Mouse (Mus musculus): Measurements from ENCODE around the gene Stk4. TPM values are rescaled to one million over a fixed set of nuclear protein-coding genes. Genes with fewer than 3 reads are reported as not detected.

Gene Stk4
- polyA plus RNA-seq, 1 experiment from 2014 or later = 25.4 TPM

DNA sequence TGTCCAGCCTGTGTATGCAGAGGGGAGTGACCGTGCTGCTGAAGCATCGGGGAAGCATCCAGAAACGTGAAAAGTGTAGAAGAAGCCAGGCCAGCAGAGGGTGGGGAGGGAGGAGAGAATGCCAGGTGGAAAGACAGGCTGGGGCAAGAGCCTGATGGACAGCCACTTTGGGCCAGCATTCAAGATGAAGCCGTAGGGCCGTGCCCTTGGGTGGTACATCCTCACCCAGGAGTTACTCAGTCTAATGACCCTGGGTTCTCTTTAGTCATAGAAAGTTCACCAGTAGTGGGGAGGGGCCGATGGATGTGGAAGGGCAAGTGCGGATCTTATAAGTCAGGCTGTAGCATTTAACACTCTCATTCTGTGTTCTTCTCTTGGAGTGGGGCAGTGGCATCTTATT is 86.0 kb downstream of the Stk4 start:
- Histone ChIP-seq H3K27ac (no peak overlapping the region), H3K4me3 (no peak overlapping the region), H3K9ac (no peak overlapping the region), H3K27me3 (no peaks in the 10 kb centered on the region), H3K9me3 (no peaks in the 10 kb centered on the region), H3K36me3 (peaks cover 17% of the 10 kb centered on the region), H3K4me1 (no peaks in the 10 kb centered on the region), H3K4me2 (replicated peaks) (no peak overlapping the region)
- no peak for ATAC-seq (ENCODE audit: insufficient number of reproducible peaks, insufficient read depth, low FRiP score, low TSS enrichment)
- 89% methylated on average over 7 of the region's 7 CpGs for WGBS

DNA sequence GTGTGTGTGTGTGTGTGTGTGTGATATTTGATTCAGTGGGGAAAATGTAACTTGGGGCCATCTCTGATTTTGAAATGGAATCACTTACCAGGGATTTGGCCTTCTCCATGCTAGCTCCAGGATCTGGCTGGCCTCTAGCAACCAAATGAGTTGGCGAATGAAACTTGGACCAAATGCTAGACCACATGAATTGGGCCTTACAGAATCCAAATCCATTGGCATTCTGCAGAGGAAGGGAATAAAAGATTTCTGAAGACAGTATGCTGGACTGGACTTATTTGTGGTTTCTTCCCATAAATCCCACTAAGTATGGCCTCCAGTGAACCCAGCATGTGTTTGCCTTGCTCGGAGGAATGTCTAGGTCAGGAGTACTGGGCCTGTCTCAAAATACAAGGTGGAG is 88.7 kb downstream of the Stk4 start:
- Histone ChIP-seq H3K27ac (no peak overlapping the region), H3K4me2 (replicated peaks) (no peak overlapping the region), H3K9me3 (no peaks in the 10 kb centered on the region), H3K9ac (no peak overlapping the region), H3K4me1 (no peaks in the 10 kb centered on the region), H3K27me3 (no peaks in the 10 kb centered on the region), H3K4me3 (no peak overlapping the region), H3K36me3 (peaks cover 7% of the 10 kb centered on the region; the same call in 1 of the 2 replicates)
- WGBS = 79% methylated on average over 2 of the region's 2 CpGs
- ATAC-seq (ENCODE audit: insufficient number of reproducible peaks, insufficient read depth, low FRiP score, low TSS enrichment) = no peak

DNA sequence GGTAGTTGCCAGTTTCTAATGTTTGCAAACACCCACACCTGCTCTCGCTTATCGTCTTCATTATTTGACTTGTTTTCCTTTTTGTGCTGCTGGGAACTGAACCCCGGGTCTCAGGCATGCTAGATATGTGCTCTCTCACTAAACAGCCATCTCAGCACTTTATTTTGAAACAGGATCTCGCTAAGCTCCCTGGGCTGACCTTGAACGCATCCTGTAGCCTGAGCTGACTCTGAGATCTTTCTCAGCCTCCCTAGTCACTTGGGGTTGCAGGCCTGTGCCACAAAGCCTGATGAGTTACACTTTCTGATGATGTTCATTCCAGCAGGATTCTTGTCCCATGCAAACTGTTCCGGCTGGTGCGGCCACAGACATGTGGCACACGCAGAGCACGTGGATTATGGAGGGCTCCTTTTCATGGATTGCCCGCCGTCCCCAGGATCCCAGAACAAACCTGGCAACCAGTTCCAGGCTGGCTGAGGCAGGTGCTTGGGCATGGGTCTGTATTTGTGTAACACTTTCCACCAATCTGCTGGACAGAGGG is 91.5 kb downstream of the Stk4 start:
- H3K9me3 ChIP-seq = no peaks in the 10 kb centered on the region
- peaks cover 14% of the 10 kb centered on the region for H3K27me3 ChIP-seq
- H3K4me3 ChIP-seq = no peak overlapping the region
- H3K4me1 ChIP-seq = no peaks in the 10 kb centered on the region
- H3K9ac ChIP-seq = no peak overlapping the region
- WGBS = 74% methylated on average over 11 of the region's 11 CpGs
- no peak overlapping the region for H3K4me2 ChIP-seq (replicated peaks)
- H3K36me3 ChIP-seq = no peaks in the 10 kb centered on the region
- H3K27ac ChIP-seq = no peak overlapping the region
- no peak for ATAC-seq (ENCODE audit: insufficient number of reproducible peaks, insufficient read depth, low FRiP score, low TSS enrichment)

DNA sequence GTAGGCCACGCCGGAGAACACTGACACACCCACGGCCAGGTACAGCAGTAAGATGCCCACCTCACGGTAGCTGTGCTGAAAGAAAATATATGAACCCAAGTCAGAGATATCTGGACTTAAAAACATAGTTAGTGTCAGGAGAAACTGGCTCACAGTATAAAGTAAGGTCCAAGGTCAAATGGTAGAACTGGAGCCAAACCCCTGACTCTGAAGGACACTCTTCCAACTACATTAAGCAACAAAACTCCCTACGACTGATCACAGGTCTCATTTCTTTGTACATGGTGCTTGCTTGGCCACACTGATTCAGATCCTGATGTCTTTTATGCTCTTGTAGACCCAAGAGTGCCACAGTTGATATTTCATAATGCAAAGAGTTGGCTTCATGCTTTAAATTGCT is 94.8 kb downstream of the Stk4 start:
- Histone ChIP-seq H3K36me3 (no peaks in the 10 kb centered on the region), H3K27me3 (peaks cover 47% of the 10 kb centered on the region), H3K9ac (no peak overlapping the region), H3K27ac (no peak overlapping the region), H3K4me1 (peaks cover 7% of the 10 kb centered on the region), H3K9me3 (no peaks in the 10 kb centered on the region), H3K4me2 (replicated peaks) (no peak overlapping the region), H3K4me3 (no peak overlapping the region)
- WGBS = 96% methylated on average over 5 of the region's 5 CpGs
- ATAC-seq (ENCODE audit: insufficient number of reproducible peaks, insufficient read depth, low FRiP score, low TSS enrichment) = no peak

DNA sequence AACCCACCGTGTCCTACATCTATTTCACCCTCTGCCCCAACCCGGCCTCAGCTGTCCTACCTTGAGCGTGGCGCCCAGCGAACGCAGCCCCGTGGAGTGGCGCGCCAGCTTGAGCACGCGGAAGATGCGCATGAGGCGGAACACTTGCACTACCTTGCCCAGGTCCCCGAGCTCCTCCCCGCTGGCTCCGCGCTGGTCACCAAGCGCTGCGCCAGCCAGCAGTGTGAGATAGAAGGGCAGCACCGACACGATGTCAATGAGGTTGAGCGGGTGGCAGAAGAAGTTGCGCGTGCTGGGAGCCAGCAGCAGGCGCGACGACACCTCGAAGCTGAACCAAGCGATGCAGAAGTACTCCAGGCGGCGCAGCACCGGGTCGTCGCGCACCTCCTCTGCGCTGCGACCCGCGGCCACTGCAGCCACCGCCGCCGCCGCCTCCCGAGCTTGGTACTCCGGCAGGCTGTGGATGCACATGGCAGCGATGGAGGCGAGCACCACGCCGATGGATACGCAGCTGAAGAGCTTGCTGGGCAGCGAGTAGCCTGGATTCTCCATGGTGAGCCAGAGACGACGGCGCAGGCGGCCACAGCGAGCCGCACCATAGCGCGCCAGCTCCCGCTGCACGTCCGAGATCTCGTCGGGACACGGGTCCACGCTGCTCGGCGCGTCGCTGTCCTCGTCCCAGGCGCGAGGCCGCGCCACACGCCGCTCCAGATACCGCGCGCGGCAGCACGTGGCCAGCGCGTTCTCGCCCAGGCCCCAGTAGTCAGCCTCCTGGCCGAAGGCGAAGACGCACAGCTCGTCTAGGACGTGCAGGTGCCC is 97.8 kb downstream of the Stk4 start:
- Histone ChIP-seq H3K9me3 (no peaks in the 10 kb centered on the region), H3K4me1 (peaks cover 14% of the 10 kb centered on the region), H3K4me2 (replicated peaks) (peak overlapping the region; percentile 65), H3K27me3 (peaks cover 69% of the 10 kb centered on the region), H3K36me3 (no peaks in the 10 kb centered on the region), H3K9ac (peak overlapping the region; percentile 33; the same call in 1 of the 2 replicates), H3K4me3 (peak overlapping the region; percentile 38), H3K27ac (no peak overlapping the region)
- whole genome bisulfite sequencing = 10% methylated on average over 90 of the region's 90 CpGs
- 0 out of 2 replicates have a peak, but pooled peaks have one; percentile 30 for ATAC-seq (ENCODE audit: insufficient number of reproducible peaks, insufficient read depth, low FRiP score, low TSS enrichment)

DNA sequence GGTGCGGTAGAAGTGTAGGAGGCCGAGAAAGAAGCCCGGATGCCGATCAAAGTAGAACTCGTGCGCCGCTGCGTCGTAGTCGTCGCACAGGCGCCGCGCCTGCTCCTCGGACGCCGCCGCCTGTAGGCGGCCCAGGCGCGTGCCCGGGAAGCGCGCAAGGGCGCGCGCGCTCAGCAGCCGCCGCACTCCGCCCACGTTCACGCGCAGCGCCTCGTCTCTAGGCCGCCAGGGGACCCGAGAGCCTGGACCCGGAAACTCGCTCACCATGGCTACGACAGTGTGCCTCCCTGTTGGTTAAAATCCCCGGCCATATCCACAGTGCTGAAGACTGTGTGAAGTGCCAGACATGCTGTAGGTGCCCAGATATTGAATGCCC is 98.4 kb downstream of the Stk4 start:
- H3K4me3 ChIP-seq = peak overlapping the region; percentile 38
- H3K27me3 ChIP-seq = peaks cover 73% of the 10 kb centered on the region
- H3K9me3 ChIP-seq = no peaks in the 10 kb centered on the region
- ATAC-seq (ENCODE audit: insufficient number of reproducible peaks, insufficient read depth, low FRiP score, low TSS enrichment) = no peak
- H3K27ac ChIP-seq = no peak overlapping the region
- H3K4me1 ChIP-seq = peaks cover 14% of the 10 kb centered on the region
- WGBS = 13% methylated on average over 42 of the region's 42 CpGs
- H3K36me3 ChIP-seq = no peaks in the 10 kb centered on the region
- H3K4me2 ChIP-seq (replicated peaks) = peak overlapping the region; percentile 65
- H3K9ac ChIP-seq = 0 out of 2 replicates have a peak overlapping the region, but pooled peaks have one; percentile 33

DNA sequence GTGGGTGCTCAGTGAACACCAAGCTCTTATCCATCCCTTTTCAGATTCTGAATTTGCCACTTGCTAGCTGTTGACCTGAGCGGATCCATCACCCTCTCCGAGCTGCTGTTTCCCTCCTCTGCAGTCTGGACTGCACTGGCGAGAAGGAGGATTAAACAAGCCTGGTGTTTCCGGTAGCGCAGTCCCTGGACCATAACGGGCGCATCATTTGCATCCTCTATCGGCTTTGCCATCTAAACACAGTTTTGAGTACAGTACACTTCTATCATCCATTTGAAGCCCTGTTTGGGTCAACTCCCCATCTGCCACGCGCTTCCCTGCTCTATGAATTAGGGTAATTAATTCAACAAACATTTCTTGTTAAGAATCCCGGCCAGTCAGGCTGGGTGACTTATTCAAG is 100.2 kb downstream of the Stk4 start:
- Histone ChIP-seq H3K4me2 (replicated peaks) (peak overlapping the region; percentile 75), H3K9ac (no peak overlapping the region), H3K9me3 (no peaks in the 10 kb centered on the region), H3K4me1 (peaks cover 18% of the 10 kb centered on the region), H3K36me3 (no peaks in the 10 kb centered on the region), H3K27me3 (peaks cover 78% of the 10 kb centered on the region), H3K4me3 (no peak overlapping the region), H3K27ac (no peak overlapping the region)
- WGBS = 3% methylated on average over 11 of the region's 11 CpGs
- no peak for ATAC-seq (ENCODE audit: insufficient number of reproducible peaks, insufficient read depth, low FRiP score, low TSS enrichment)

DNA sequence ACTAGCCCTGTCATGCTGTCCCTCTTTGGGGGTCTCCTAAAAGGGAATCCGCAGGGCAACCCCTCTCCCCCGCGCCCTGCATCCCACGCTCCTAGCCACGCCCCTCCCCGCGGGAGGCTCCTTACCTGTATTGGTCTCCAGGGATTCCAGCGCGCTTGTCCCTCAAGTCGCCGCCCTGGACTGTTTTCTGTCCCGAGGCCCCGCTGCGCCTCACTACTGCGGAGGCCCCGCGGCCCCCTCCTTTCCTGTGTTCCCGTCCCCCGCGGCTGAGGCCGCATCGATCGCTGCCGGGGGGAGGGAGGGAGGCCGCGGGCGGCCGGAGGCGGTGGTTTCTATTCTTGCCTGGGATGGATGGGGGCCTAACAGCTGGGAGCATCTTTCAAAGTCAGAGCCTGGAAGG is 100.8 kb downstream of the Stk4 start, which contains the start of gene Kcns1:
Gene Kcns1, minus strand, starts transcription at position 212 of the 400 bp plus-strand sequence.
- ATAC-seq (ENCODE audit: insufficient number of reproducible peaks, insufficient read depth, low FRiP score, low TSS enrichment) = no peak

DNA sequence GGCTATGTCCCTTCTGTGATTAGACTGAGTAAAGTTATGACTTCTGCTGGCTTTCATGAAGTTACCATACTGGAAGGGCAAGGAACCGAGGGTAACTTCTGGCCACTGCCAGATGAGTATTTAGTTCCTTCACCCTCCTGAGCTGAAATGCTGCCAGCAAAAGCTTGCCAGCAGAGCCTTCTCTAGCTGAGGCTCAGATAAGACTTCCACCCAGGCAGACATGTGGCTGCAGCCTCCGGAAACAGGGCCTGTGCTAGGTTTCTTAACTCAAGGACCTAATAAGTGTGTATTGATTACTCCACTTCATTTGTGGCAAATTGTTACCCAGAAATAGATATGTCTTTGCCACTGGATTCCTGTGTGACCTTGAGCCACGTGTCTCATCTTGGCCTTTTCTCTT is 103.3 kb downstream of the Stk4 start:
- H3K27ac ChIP-seq = no peak overlapping the region
- H3K9ac ChIP-seq = no peak overlapping the region
- H3K27me3 ChIP-seq = peaks cover 52% of the 10 kb centered on the region
- 57% methylated on average over 3 of the region's 3 CpGs for WGBS
- peaks cover 13% of the 10 kb centered on the region for H3K4me1 ChIP-seq
- no peaks in the 10 kb centered on the region for H3K9me3 ChIP-seq
- H3K4me2 ChIP-seq (replicated peaks) = no peak overlapping the region
- no peaks in the 10 kb centered on the region for H3K36me3 ChIP-seq
- no peak overlapping the region for H3K4me3 ChIP-seq
- ATAC-seq (ENCODE audit: insufficient number of reproducible peaks, insufficient read depth, low FRiP score, low TSS enrichment) = no peak

More for the DNA sequence above, 100.8 kb downstream of the Stk4 start, which contains the start of gene Kcns1:
- Histone ChIP-seq H3K9ac (peak within 1 kb of the TSS; percentile 44; the same call in 1 of the 2 replicates), H3K36me3 (no peaks in the 10 kb centered on the region), H3K4me1 (peaks cover 18% of the 10 kb centered on the region), H3K9me3 (no peaks in the 10 kb centered on the region), H3K27me3 (peaks cover 72% of the 10 kb centered on the region), H3K27ac (no peak within 1 kb of the TSS), H3K4me3 (peak within 1 kb of the TSS; percentile 41), H3K4me2 (replicated peaks) (peak within 1 kb of the TSS; percentile 75)
- 3% methylated on average over 29 of the region's 29 CpGs for WGBS

DNA sequence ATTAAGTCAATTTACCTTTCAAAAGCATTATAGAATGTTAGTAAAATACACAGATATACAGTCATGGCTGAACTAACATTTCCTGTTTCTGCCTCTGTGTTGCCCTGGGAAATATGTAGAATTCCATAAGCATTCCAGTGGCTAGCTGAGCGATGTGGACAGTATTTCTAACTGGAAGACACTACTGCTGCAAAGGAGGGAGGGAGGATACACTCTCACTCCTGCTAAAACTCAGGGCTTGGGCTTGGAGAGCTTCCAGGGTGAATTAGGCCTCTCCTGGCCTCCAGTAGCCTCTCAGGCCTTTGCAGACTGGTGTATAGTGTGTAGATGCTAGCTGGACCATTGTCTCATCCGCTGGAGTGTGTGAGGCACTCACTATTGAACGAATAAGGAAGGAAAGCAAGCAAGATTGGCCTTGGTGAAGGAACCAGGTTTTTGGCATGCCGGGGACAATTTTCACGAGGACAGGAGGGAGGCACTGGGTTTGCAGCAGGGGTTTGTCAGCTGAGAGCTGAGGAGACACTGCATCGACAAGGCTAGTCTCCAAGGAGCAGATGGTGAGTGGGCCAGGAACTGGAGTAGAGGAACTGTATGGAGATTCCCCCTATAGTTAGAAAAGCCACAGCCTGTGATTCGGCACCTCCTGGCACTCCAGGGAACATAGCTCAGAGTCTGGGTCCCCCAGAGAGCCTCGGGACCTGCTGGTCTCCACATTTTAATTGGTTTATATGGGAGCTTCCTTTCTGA is 104.7 kb downstream of the Stk4 start:
- H3K4me3 ChIP-seq = no peak overlapping the region
- no peaks in the 10 kb centered on the region for H3K36me3 ChIP-seq
- no peaks in the 10 kb centered on the region for H3K9me3 ChIP-seq
- H3K9ac ChIP-seq = no peak overlapping the region
- H3K4me2 ChIP-seq (replicated peaks) = no peak overlapping the region
- H3K27ac ChIP-seq = no peak overlapping the region
- 72% methylated on average over 8 of the region's 8 CpGs for WGBS
- no peak for ATAC-seq (ENCODE audit: insufficient number of reproducible peaks, insufficient read depth, low FRiP score, low TSS enrichment)
- peaks cover 38% of the 10 kb centered on the region for H3K27me3 ChIP-seq
- H3K4me1 ChIP-seq = peaks cover 11% of the 10 kb centered on the region

DNA sequence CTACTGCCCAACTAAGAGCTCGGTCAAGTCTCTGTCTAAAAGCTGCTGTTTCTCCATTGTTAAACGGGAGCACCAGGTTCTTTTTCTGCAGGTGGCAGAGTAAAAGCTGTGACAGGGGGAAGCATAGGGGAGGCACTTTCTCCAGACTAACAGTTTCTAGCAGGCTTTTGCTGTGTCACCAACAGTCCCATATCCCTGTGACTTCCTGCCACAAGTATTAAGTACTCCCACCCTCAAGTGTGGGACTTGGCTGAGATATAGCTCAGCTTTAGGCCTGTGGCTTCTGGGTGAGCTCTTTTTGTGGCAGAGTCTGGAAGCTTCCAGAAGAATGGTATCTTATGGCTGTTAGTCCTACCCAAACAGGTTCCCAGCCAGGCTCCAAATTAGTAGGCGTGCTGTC is 105.7 kb downstream of the Stk4 start:
- H3K27me3 ChIP-seq = peaks cover 27% of the 10 kb centered on the region
- H3K4me3 ChIP-seq = no peak overlapping the region
- H3K36me3 ChIP-seq = no peaks in the 10 kb centered on the region
- H3K4me2 ChIP-seq (replicated peaks) = no peak overlapping the region
- H3K4me1 ChIP-seq = peaks cover 9% of the 10 kb centered on the region
- 78% methylated on average over 3 of the region's 3 CpGs for WGBS
- H3K9me3 ChIP-seq = no peaks in the 10 kb centered on the region
- no peak for ATAC-seq (ENCODE audit: insufficient number of reproducible peaks, insufficient read depth, low FRiP score, low TSS enrichment)
- H3K27ac ChIP-seq = no peak overlapping the region
- H3K9ac ChIP-seq = no peak overlapping the region
